Mouse (Mus musculus) kidney, adult 2 months (tissue): ENCODE measurements at regions not wholly inside any gene's neighbourhood (a gene's known extent, or its start where the extent isn't known, plus 50 kb on each side); places are given as distances from the start of the nearest gene placed in this dataset.

ENCODE experiments used
- CTCF ChIP-seq: fragments of 200-500 bp; conservative IDR thresholded peaks from 2 replicates; pipeline ENCODE4 v1.5.1; 2011; ENCODE audit warnings: low read depth, mild to moderate bottlenecking, control low read depth, low read length, moderate library complexity, mixed read lengths; ENCODE audit not compliant: insufficient read depth, insufficient read length
- POLR2A ChIP-seq: fragments of 200-500 bp; IDR thresholded peaks from one replicate; pipeline ENCODE4 v1.6.1; 2011; ENCODE audit warnings: low read depth, low read length, control low read depth

DNA sequence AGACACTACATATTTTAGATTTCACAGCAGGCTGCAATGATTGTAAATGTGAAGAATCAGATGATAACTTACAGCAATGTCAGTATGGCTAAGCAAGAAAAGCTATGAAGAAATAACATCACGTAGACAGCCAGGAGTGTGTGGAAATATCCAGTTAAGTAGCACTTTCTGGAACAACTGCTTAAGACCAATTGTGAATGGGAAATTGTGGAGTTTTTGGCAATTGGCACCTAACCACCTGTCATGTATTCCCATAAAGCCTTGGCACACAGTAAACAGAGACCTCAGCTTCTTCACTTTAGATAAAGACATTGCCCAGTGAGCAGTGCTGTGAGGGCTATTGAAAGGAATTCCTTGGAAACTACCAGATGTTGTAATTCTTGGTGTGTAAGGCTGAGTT is 264.4 kb upstream of the Mme start:
- no peak for TF ChIP-seq CTCF
- TF ChIP-seq POLR2A: no peak
